Mouse (Mus musculus) bone marrow macrophage, adult 2 months (primary cell): ENCODE measurements around the gene Zfyve21.

Experiments
- CTCF ChIP-seq: IDR thresholded peaks from 2 replicates; pipeline ENCODE4 v1.5.1; 2012; ENCODE audit warnings: low read depth, mild to moderate bottlenecking, low read length, moderate library complexity
- POLR2A ChIP-seq: IDR thresholded peaks from 2 replicates; pipeline ENCODE4 v1.6.1; 2012; ENCODE audit warnings: mild to moderate bottlenecking, low read depth, low read length, borderline replicate concordance

DNA sequence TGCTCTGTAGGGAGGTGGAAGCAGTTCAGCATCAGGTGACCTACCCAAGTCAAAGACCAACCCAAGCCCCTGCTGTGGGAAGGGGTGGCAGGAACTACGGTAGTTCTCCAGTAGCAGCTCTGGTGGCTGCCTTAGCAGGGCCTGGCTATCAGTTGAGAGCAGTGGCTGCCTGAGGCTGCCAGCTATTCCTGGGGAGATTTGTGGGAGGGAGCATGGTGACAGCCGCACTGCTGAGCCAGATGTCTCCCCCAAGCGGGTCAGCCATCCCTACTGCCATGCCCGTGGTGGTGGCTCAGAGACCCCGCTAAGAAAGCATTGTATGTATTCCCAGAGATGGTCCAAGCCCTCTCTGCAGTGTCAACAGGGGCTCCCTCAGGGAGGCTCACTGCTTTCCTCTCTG lies 18.7 kb downstream of the Zfyve21 start:
- TF ChIP-seq POLR2A (no peak), CTCF (no peak)
